Mouse (Mus musculus): ENCODE results near the gene Arhgap35. TPM values are rescaled to one million over a fixed set of nuclear protein-coding genes. Genes with fewer than 3 reads are reported as not detected.
"Not testable (repeated sequence)": the region's sequence is repeated elsewhere in the genome, so short reads cannot be mapped to it uniquely, and the experiment has no call there.

The Arhgap35 gene
- polyA plus RNA-seq (2015; fragmentation: Nextera tagmentation; extraction: Ambion mirVana), result 13.0 and 13.3 TPM in 2 replicates

GRCm38 (mm10) chr7:16614888-16615715 lies at the start of gene Arhgap35:
Gene Arhgap35, minus strand, starts transcription at chr7:16614993.
- Histone ChIP-seq H3K4me3 (peak within 1 kb of the TSS; percentile 93), H3K27ac (replicated peaks) (peak within 1 kb of the TSS; percentile 100), H3K27me3 (replicated peaks) (no peaks in the 10 kb centered on the region), H3K36me3 (0 out of 2 replicates have a peak, but pooled peaks cover 2% of the 10 kb centered on the region), H3K4me2 (peak within 1 kb of the TSS; percentile 87), H3K9me3 (no peaks in the 10 kb centered on the region), H3K9ac (peak within 1 kb of the TSS; percentile 99), H3K4me1 (peaks cover 59% of the 10 kb centered on the region)
- peak; percentile 94 for ATAC-seq (ENCODE audit: extremely low read depth, insufficient number of reproducible peaks, low FRiP score, low TSS enrichment)
- under 1% methylated on average over 75 of the region's 78 CpGs for WGBS

GRCm38 (mm10) chr7:16644260-16644659 lies 29.5 kb upstream of the Arhgap35 start:
- H3K36me3 ChIP-seq, result no peaks in the 10 kb centered on the region
- H3K9ac ChIP-seq, result no peak overlapping the region
- WGBS, result 73% methylated on average over 12 of the region's 12 CpGs
- H3K27ac ChIP-seq (replicated peaks), result no peak overlapping the region
- H3K4me3 ChIP-seq, result no peak overlapping the region
- peaks cover 4% of the 10 kb centered on the region for H3K4me1 ChIP-seq
- H3K4me2 ChIP-seq, result no peak overlapping the region
- H3K9me3 ChIP-seq, result peaks cover 4% of the 10 kb centered on the region
- H3K27me3 ChIP-seq (replicated peaks), result 0 out of 2 replicates have a peak, but pooled peaks cover 3% of the 10 kb centered on the region
- ATAC-seq (ENCODE audit: extremely low read depth, insufficient number of reproducible peaks, low FRiP score, low TSS enrichment), result no peak

GRCm38 (mm10) chr7:16643106-16643505 lies 28.3 kb upstream of the Arhgap35 start:
- WGBS, result 44% methylated on average over 4 of the region's 4 CpGs
- not testable (repeated sequence) for ATAC-seq (ENCODE audit: extremely low read depth, insufficient number of reproducible peaks, low FRiP score, low TSS enrichment); H3K36me3 ChIP-seq

GRCm38 (mm10) chr7:16639028-16639427 lies 24.2 kb upstream of the Arhgap35 start:
- Histone ChIP-seq H3K4me1 (peaks cover 10% of the 10 kb centered on the region), H3K9ac (no peak overlapping the region), H3K27ac (replicated peaks) (peak overlapping the region; percentile 30; the same call in 1 of the 2 replicates), H3K36me3 (no peaks in the 10 kb centered on the region), H3K9me3 (peaks cover 4% of the 10 kb centered on the region), H3K4me3 (no peak overlapping the region), H3K4me2 (no peak overlapping the region), H3K27me3 (replicated peaks) (no peaks in the 10 kb centered on the region)
- no peak for ATAC-seq (ENCODE audit: extremely low read depth, insufficient number of reproducible peaks, low FRiP score, low TSS enrichment)
- 33% methylated on average over 3 of the region's 3 CpGs for WGBS

More at GRCm38 (mm10) chr7:16643106-16643505, 28.3 kb upstream of the Arhgap35 start:
- H3K27ac ChIP-seq (replicated peaks); H3K9me3 ChIP-seq; H3K4me2 ChIP-seq; H3K4me3 ChIP-seq; H3K9ac ChIP-seq; H3K27me3 ChIP-seq (replicated peaks): not testable (repeated sequence)
- H3K4me1 ChIP-seq, result peaks cover 10% of the 10 kb centered on the region

GRCm38 (mm10) chr7:16635116-16635515 lies 20.3 kb upstream of the Arhgap35 start:
- Histone ChIP-seq H3K27me3 (replicated peaks) (no peaks in the 10 kb centered on the region), H3K9ac (no peak overlapping the region), H3K4me1 (peaks cover 10% of the 10 kb centered on the region), H3K36me3 (no peaks in the 10 kb centered on the region), H3K4me3 (no peak overlapping the region), H3K9me3 (no peaks in the 10 kb centered on the region), H3K27ac (replicated peaks) (no peak overlapping the region), H3K4me2 (no peak overlapping the region)
- WGBS, result 47% methylated on average over 3 of the region's 3 CpGs
- ATAC-seq (ENCODE audit: extremely low read depth, insufficient number of reproducible peaks, low FRiP score, low TSS enrichment), result no peak

DNA sequence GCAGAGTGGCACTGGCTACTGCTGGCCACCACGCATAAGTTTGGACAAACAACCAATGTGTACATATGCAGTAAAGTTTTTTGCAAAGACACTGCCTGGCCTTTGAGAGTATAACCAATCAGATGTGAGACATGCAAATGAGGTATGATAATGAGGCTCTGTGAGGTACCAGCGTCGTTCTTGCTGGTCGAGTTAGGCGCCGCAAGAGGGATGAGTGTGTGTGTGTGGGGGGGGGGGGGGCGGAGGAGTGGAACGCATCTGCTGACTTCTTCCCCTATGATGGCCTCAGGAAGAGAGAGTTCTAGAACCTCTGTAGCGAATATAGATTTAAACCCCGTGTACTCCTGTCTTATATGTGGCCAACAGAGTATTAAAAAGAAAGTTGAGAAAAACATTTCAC lies 19.1 kb upstream of the Arhgap35 start:
- H3K9me3 ChIP-seq; H3K9ac ChIP-seq; ATAC-seq (ENCODE audit: extremely low read depth, insufficient number of reproducible peaks, low FRiP score, low TSS enrichment); H3K27ac ChIP-seq (replicated peaks); H3K27me3 ChIP-seq (replicated peaks); H3K4me3 ChIP-seq; H3K4me1 ChIP-seq; H3K4me2 ChIP-seq; H3K36me3 ChIP-seq: not testable (repeated sequence)
- WGBS, result 11% methylated on average over 9 of the region's 10 CpGs

DNA sequence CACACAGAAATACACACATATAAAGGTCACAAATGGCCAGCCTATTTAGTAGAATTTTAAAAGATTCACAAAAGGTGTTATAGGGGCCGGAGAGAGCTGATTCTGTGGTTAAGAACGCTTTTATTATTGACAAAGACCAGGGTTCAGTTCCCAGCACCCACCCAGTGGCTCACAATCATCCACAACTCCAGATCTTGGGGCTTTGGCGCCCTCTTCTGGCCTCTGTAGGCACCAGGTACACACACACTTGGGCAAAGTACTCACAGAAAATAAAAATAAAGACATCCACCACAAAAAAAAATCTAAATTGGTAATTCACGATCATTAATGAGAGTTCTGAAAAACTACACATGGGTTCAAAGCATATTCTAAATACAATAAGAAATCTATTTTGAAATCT lies 17.1 kb upstream of the Arhgap35 start:
- H3K36me3 ChIP-seq, result no peaks in the 10 kb centered on the region
- H3K27me3 ChIP-seq (replicated peaks), result no peaks in the 10 kb centered on the region
- WGBS, result 64% methylated on average over 4 of the region's 4 CpGs
- no peak overlapping the region for H3K4me3 ChIP-seq
- no peaks in the 10 kb centered on the region for H3K4me1 ChIP-seq
- H3K9ac ChIP-seq, result no peak overlapping the region
- H3K27ac ChIP-seq (replicated peaks), result no peak overlapping the region
- no peak for ATAC-seq (ENCODE audit: extremely low read depth, insufficient number of reproducible peaks, low FRiP score, low TSS enrichment)
- no peaks in the 10 kb centered on the region for H3K9me3 ChIP-seq
- H3K4me2 ChIP-seq, result no peak overlapping the region

- no peak for ATAC-seq (ENCODE audit: extremely low read depth, insufficient number of reproducible peaks, low FRiP score, low TSS enrichment)
- Histone ChIP-seq H3K4me1 (no peaks in the 10 kb centered on the region), H3K27me3 (replicated peaks) (no peaks in the 10 kb centered on the region), H3K27ac (replicated peaks) (no peak overlapping the region), H3K4me3 (no peak overlapping the region), H3K4me2 (no peak overlapping the region), H3K9ac (no peak overlapping the region), H3K36me3 (no peaks in the 10 kb centered on the region), H3K9me3 (no peaks in the 10 kb centered on the region)
- 64% methylated on average over 4 of the region's 4 CpGs for WGBS
These were observed 16.2 kb upstream of the Arhgap35 start for GRCm38 (mm10) chr7:16631025-16631424.

DNA sequence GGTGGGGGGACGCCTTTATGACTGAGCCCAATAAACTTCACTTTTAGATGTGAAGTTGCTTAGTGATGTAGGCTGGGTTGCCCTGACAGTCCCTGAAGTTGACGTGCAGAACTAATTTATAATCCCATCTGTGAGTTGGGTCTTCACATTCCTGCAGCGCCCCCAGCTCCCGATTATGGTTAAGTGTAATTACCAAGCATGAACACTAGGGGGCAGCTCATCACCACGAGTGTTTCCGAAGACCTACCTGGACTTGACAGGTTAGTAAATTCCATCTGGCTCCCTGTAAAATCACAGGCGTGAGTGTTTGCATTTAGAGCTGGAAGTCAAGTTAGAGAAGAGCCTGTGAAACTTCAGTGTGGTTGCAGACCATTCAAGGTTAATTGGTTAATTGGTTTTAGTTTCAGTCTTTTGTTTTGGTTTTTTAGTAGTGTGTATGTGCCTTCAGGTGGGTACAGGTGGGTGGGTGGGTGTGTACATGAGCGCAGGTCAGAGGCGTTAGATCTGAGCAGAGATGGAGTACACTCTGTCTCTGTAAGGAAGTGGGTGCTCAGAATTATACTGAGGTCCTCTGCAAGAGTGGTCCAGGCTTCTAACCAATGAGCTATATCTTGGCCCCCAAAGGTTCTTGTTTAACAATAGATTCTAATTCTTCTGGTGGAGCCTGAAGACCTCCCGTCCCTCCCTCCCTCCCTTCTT lies 15.0 kb upstream of the Arhgap35 start:
- no peak for ATAC-seq (ENCODE audit: extremely low read depth, insufficient number of reproducible peaks, low FRiP score, low TSS enrichment)
- Histone ChIP-seq H3K4me1 (no peaks in the 10 kb centered on the region), H3K4me3 (no peak overlapping the region), H3K9ac (no peak overlapping the region), H3K4me2 (no peak overlapping the region), H3K9me3 (no peaks in the 10 kb centered on the region), H3K27ac (replicated peaks) (no peak overlapping the region), H3K36me3 (no peaks in the 10 kb centered on the region), H3K27me3 (replicated peaks) (no peaks in the 10 kb centered on the region)
- 16% methylated on average over 10 of the region's 10 CpGs for WGBS

DNA sequence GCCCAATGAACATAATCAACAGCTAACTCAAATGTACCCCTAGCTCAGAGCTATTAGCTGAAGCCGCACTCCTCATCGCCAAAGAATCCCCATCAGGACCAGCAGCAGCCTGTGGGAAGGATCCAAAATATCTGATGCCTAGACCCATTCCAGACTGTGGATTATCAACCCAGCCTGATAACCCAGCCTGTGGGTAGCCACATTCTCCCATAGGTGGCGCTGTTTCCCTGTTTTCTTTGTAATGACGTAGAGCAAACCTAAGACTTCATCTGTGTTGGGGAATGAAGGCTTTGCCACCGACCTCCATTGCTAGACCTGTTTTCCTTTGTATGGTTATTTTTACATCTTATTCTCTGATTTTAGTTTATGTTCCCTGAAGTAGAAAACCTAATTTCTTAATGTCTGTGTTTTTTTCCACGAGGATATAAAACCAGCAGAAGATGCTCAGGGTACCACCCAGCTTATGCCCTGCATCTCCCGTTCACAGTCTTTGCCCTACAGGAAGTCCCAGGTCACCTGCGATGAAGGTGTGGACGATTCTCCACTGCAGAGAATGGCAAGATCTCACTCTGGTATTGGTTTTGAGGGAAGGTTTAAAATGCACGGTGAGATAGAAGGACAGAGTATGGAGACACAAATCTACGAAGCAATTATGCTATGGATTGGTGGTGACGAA lies 13.4 kb upstream of the Arhgap35 start:
- WGBS, result 35% methylated on average over 12 of the region's 12 CpGs
- Histone ChIP-seq H3K27ac (replicated peaks) (no peak overlapping the region), H3K4me3 (no peak overlapping the region), H3K27me3 (replicated peaks) (no peaks in the 10 kb centered on the region), H3K36me3 (no peaks in the 10 kb centered on the region), H3K9me3 (no peaks in the 10 kb centered on the region), H3K4me1 (no peaks in the 10 kb centered on the region), H3K4me2 (no peak overlapping the region), H3K9ac (no peak overlapping the region)
- no peak for ATAC-seq (ENCODE audit: extremely low read depth, insufficient number of reproducible peaks, low FRiP score, low TSS enrichment)

- no peaks in the 10 kb centered on the region for H3K36me3 ChIP-seq
- peaks cover 11% of the 10 kb centered on the region for H3K4me1 ChIP-seq
- no peak overlapping the region for H3K4me3 ChIP-seq
- H3K27me3 ChIP-seq (replicated peaks), result no peaks in the 10 kb centered on the region; the same call in 1 of the 2 replicates
- H3K4me2 ChIP-seq, result no peak overlapping the region
- no peak overlapping the region for H3K9ac ChIP-seq
- no peaks in the 10 kb centered on the region for H3K9me3 ChIP-seq
- ATAC-seq (ENCODE audit: extremely low read depth, insufficient number of reproducible peaks, low FRiP score, low TSS enrichment), result no peak
- H3K27ac ChIP-seq (replicated peaks), result no peak overlapping the region
These were observed 8.9 kb upstream of the Arhgap35 start for GRCm38 (mm10) chr7:16623687-16624086.

All from heart, embryonic 13.5 days (tissue).